Mouse (Mus musculus): ENCODE data around the gene Nfya. TPM values are rescaled to one million over a fixed set of nuclear protein-coding genes. Genes with fewer than 3 reads are reported as not detected.

Nfya gene
- polyA plus RNA-seq, 1 experiment from 2014 or later = 24.0 TPM

Other genes starting within 250 kb of the Nfya start
- 0.09 TPM in 1 of 2 replicates, not detected in the other for gene A530064D06Rik, start 242.6 kb downstream of the Nfya start, polyA plus RNA-seq (2014; fragmentation: Nextera tagmentation; extraction: Ambion mirVana)
- gene Trem1, start 177.1 kb downstream of the Nfya start, polyA plus RNA-seq (2014; fragmentation: Nextera tagmentation; extraction: Ambion mirVana) = 0.17 and 0.23 TPM in 2 replicates
- gene Trem3, start 162.1 kb downstream of the Nfya start, polyA plus RNA-seq (2014; fragmentation: Nextera tagmentation; extraction: Ambion mirVana) = 0.19 and 0.30 TPM in 2 replicates
- 1.5 and 1.8 TPM in 2 replicates for gene Treml4, start 145.6 kb downstream of the Nfya start, polyA plus RNA-seq (2014; fragmentation: Nextera tagmentation; extraction: Ambion mirVana)
- 0.08 and 0.11 TPM in 2 replicates for gene Treml2, start 110.4 kb downstream of the Nfya start, polyA plus RNA-seq (2014; fragmentation: Nextera tagmentation; extraction: Ambion mirVana)
- gene B430306N03Rik, start 93.8 kb downstream of the Nfya start, polyA plus RNA-seq (2014; fragmentation: Nextera tagmentation; extraction: Ambion mirVana) = 0.41 and 0.46 TPM in 2 replicates
- gene Trem2, start 63.5 kb downstream of the Nfya start, polyA plus RNA-seq (2014; fragmentation: Nextera tagmentation; extraction: Ambion mirVana) = 2.6 and 2.9 TPM in 2 replicates
- gene Treml1, start 50.0 kb downstream of the Nfya start, polyA plus RNA-seq (2014; fragmentation: Nextera tagmentation; extraction: Ambion mirVana) = 0.24 and 0.91 TPM in 2 replicates
- gene Oard1, start 108 bp upstream of the Nfya start, polyA plus RNA-seq (2014; fragmentation: Nextera tagmentation; extraction: Ambion mirVana) = 72.4 and 77.7 TPM in 2 replicates
- gene Apobec2, start 23.0 kb upstream of the Nfya start, polyA plus RNA-seq (2014; fragmentation: Nextera tagmentation; extraction: Ambion mirVana) = 2.4 and 3.3 TPM in 2 replicates
- 1.6 and 1.7 TPM in 2 replicates for gene Tspo2, start 41.6 kb upstream of the Nfya start, polyA plus RNA-seq (2014; fragmentation: Nextera tagmentation; extraction: Ambion mirVana)
- 33.5 and 37.0 TPM in 2 replicates for gene Unc5cl, start 45.0 kb upstream of the Nfya start, polyA plus RNA-seq (2014; fragmentation: Nextera tagmentation; extraction: Ambion mirVana)

All from intestine, embryonic 14.5 days (tissue).